Mouse (Mus musculus): ENCODE measurements around the gene Gstm5. TPM values are rescaled to one million over a fixed set of nuclear protein-coding genes. Genes with fewer than 3 reads are reported as not detected.

Gstm5 gene
- polyA plus RNA-seq, 1 experiment: 11.3 TPM

DNA sequence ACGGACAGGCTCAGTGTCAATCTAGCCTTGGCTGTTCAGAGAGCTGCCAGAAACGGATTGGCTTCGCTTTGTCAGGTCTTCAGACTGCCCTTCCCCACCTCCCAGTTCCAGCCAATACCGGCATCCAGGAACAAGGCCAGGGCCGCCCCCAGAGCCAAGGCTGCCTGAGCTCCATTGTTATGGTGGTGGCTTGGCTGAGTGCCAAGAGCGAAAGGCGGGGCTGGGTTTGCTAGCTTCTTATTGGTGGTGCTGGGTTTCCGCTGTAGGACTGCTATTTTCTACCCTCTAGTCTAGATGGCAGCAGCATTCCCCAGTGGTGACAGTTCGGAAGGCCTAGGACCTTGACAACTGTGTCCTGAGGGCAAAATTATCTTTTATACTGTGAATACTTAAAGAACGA, 36.0 kb downstream of the Gstm5 start, which contains the start of gene Gstm7:
Gene Gstm7 (minus strand): TSS at position 148 of the 400 bp plus-strand sequence.
- peaks cover 4% of the 10 kb centered on the region; the same call in 1 of the 2 replicates for H3K4me1 ChIP-seq (ENCODE audit: control insufficient read depth, insufficient read depth, insufficient read length, low read length)
- H3K27me3 ChIP-seq (ENCODE audit: control insufficient read depth, insufficient read depth, low read length): no peaks in the 10 kb centered on the region
- 4% methylated on average over 10 of the region's 10 CpGs for WGBS
- peak within 1 kb of the TSS; percentile 30 for H3K27ac ChIP-seq (ENCODE audit: insufficient read depth, low read depth, low read length)
- H3K36me3 ChIP-seq (ENCODE audit: control insufficient read depth, insufficient read depth, low read length): no peaks in the 10 kb centered on the region
- TF ChIP-seq POLR2A (IDR thresholded peaks at IDR 0.05; ENCODE audit: low read depth, low read length): peak; percentile 29; the same call in 1 of the 2 replicates
- TF ChIP-seq CTCF (IDR thresholded peaks at IDR 0.05; ENCODE audit: extremely low read depth, insufficient read length, insufficient replicate concordance, low read depth, low read length): 0 out of 2 replicates have a peak, but pooled peaks have one; percentile 9
- H3K4me3 ChIP-seq (ENCODE audit: low read depth, low read length): peak within 1 kb of the TSS; percentile 43

DNA sequence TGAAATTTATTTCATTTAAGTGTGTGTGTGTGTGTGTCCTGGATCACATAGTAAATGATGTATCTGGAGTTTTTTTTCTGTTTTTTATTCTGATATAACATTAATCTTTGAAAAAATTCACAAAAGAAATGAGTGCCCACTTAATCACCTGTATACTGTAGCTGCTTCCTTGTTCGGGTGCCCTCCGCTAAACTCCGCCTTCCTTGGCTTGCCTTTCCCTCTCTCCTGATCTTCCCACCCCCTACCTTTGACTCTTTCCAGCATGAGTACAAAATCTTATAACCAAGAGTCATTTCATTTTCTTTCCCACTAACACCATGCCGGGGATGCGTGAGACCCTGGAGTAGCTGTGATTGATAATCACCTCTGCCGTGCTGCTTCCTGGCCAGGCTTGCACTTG, 36.5 kb downstream of the Gstm5 start:
- H3K4me1 ChIP-seq (ENCODE audit: control insufficient read depth, insufficient read depth, insufficient read length, low read length): peaks cover 4% of the 10 kb centered on the region; the same call in 1 of the 2 replicates
- peak overlapping the region; percentile 30; the same call in 1 of the 2 replicates for H3K27ac ChIP-seq (ENCODE audit: insufficient read depth, low read depth, low read length)
- TF ChIP-seq POLR2A (IDR thresholded peaks at IDR 0.05; ENCODE audit: low read depth, low read length) (no peak), CTCF (IDR thresholded peaks at IDR 0.05; ENCODE audit: extremely low read depth, insufficient read length, insufficient replicate concordance, low read depth, low read length) (no peak)
- H3K4me3 ChIP-seq (ENCODE audit: low read depth, low read length): peak overlapping the region; percentile 27; the same call in 1 of the 2 replicates
- no peaks in the 10 kb centered on the region for H3K36me3 ChIP-seq (ENCODE audit: control insufficient read depth, insufficient read depth, low read length)
- no peaks in the 10 kb centered on the region for H3K27me3 ChIP-seq (ENCODE audit: control insufficient read depth, insufficient read depth, low read length)
- WGBS: 27% methylated on average over 6 of the region's 6 CpGs

DNA sequence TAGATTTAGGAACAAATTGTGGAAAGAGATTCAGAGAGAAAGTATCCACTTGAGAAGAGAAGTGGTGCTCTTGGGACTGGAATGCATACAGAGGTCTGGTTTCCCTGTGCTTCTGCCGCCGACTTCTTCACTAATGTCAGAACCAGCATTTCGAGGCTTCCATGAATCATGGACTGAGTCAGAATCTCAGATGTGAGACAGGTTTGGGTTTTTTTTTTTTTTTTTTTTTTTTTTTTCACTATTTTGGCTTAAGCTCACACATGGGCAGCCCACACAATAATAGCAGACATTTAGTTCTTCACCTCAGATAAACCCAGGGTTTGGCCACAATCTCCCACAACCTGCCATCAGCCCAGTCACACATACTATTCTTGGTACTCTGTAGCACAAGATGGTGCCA, 39.6 kb downstream of the Gstm5 start:
- TF ChIP-seq POLR2A (IDR thresholded peaks at IDR 0.05; ENCODE audit: low read depth, low read length) (no peak), CTCF (IDR thresholded peaks at IDR 0.05; ENCODE audit: extremely low read depth, insufficient read length, insufficient replicate concordance, low read depth, low read length) (no peak)
- peaks cover 9% of the 10 kb centered on the region; the same call in 1 of the 2 replicates for H3K4me1 ChIP-seq (ENCODE audit: control insufficient read depth, insufficient read depth, insufficient read length, low read length)
- WGBS: 88% methylated on average over 3 of the region's 3 CpGs

DNA sequence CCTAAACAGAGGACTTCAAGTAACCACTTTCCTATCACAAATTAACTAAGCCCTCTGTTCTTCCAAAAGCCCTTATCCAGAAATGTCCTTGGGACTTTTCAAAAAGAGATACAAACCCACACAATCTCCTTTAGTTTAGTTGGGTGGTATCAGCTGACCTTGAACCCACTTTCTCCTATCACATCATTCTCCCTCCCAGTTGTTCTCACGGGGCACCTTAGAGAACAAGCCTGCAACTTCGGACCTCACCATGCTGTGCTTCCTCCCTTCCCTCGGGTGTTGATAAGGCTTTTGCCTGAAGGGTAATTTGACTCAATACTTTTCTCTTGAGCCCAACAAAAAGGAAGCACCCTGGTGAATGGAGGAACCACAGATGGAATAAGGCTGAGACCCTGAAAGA, 40.3 kb downstream of the Gstm5 start:
- Histone ChIP-seq H3K4me1 (ENCODE audit: control insufficient read depth, insufficient read depth, insufficient read length, low read length) (peaks cover 9% of the 10 kb centered on the region; the same call in 1 of the 2 replicates), H3K36me3 (ENCODE audit: control insufficient read depth, insufficient read depth, low read length) (no peaks in the 10 kb centered on the region), H3K27me3 (ENCODE audit: control insufficient read depth, insufficient read depth, low read length) (no peaks in the 10 kb centered on the region), H3K27ac (ENCODE audit: insufficient read depth, low read depth, low read length) (no peak overlapping the region), H3K4me3 (ENCODE audit: low read depth, low read length) (no peak overlapping the region)
- TF ChIP-seq CTCF (IDR thresholded peaks at IDR 0.05; ENCODE audit: extremely low read depth, insufficient read length, insufficient replicate concordance, low read depth, low read length) (no peak), POLR2A (IDR thresholded peaks at IDR 0.05; ENCODE audit: low read depth, low read length) (no peak)
- WGBS: 42% methylated on average over 3 of the region's 3 CpGs

More for the DNA sequence above, 39.6 kb downstream of the Gstm5 start:
- Histone ChIP-seq H3K27me3 (ENCODE audit: control insufficient read depth, insufficient read depth, low read length) (no peaks in the 10 kb centered on the region), H3K27ac (ENCODE audit: insufficient read depth, low read depth, low read length) (no peak overlapping the region), H3K36me3 (ENCODE audit: control insufficient read depth, insufficient read depth, low read length) (no peaks in the 10 kb centered on the region), H3K4me3 (ENCODE audit: low read depth, low read length) (no peak overlapping the region)

DNA sequence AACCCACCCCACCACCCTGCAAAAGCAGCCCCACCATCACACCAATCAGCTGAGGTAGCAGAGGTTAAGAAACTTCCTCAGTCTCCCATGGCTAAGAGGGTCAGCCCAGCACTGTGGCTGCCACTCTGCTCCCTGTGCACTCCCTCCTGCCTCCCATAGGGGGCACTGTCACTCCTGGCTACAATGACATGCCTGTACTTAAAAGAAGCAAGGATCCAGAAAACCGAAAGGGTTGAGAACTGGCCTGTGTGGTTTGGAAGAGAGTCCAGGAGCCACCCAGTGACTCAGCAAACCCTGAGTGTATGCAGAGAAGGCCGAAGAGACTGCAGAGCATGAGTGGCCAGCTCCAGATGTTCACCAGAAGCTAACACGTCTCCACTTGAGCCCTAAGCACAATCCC, 43.8 kb downstream of the Gstm5 start:
- no peak for TF ChIP-seq POLR2A (IDR thresholded peaks at IDR 0.05; ENCODE audit: low read depth, low read length)
- TF ChIP-seq CTCF (IDR thresholded peaks at IDR 0.05; ENCODE audit: extremely low read depth, insufficient read length, insufficient replicate concordance, low read depth, low read length): peak; percentile 87
- H3K4me3 ChIP-seq (ENCODE audit: low read depth, low read length): no peak overlapping the region
- H3K27me3 ChIP-seq (ENCODE audit: control insufficient read depth, insufficient read depth, low read length): no peaks in the 10 kb centered on the region
- peaks cover 5% of the 10 kb centered on the region; the same call in 1 of the 2 replicates for H3K4me1 ChIP-seq (ENCODE audit: control insufficient read depth, insufficient read depth, insufficient read length, low read length)
- no peak overlapping the region for H3K27ac ChIP-seq (ENCODE audit: insufficient read depth, low read depth, low read length)
- no peaks in the 10 kb centered on the region for H3K36me3 ChIP-seq (ENCODE audit: control insufficient read depth, insufficient read depth, low read length)
- 21% methylated on average over 3 of the region's 3 CpGs for WGBS

DNA sequence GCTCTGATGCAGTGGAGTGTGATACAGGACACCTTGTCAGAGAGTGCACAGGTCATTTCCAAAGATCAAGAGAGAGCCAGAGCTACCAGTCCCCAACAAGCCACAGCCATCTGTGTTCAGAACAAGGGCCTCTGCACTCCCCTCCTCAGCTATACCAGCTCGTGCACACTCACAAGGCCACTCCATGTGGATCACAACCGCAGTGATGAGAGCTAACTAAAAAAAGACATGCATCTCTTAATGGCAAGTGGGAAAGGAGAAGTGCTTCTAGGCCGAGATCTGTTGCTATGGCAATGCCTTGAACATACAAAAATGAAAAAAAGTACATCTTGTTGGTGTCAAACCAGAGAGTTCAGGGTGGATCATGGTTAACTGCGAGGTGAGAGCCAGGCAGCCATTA, 44.2 kb downstream of the Gstm5 start:
- Histone ChIP-seq H3K4me1 (ENCODE audit: control insufficient read depth, insufficient read depth, insufficient read length, low read length) (peaks cover 5% of the 10 kb centered on the region; the same call in 1 of the 2 replicates), H3K36me3 (ENCODE audit: control insufficient read depth, insufficient read depth, low read length) (no peaks in the 10 kb centered on the region), H3K4me3 (ENCODE audit: low read depth, low read length) (no peak overlapping the region), H3K27me3 (ENCODE audit: control insufficient read depth, insufficient read depth, low read length) (no peaks in the 10 kb centered on the region), H3K27ac (ENCODE audit: insufficient read depth, low read depth, low read length) (no peak overlapping the region)
- TF ChIP-seq POLR2A (IDR thresholded peaks at IDR 0.05; ENCODE audit: low read depth, low read length): no peak
- no peak for TF ChIP-seq CTCF (IDR thresholded peaks at IDR 0.05; ENCODE audit: extremely low read depth, insufficient read length, insufficient replicate concordance, low read depth, low read length)
- 71% methylated on average over 4 of the region's 4 CpGs for WGBS

DNA sequence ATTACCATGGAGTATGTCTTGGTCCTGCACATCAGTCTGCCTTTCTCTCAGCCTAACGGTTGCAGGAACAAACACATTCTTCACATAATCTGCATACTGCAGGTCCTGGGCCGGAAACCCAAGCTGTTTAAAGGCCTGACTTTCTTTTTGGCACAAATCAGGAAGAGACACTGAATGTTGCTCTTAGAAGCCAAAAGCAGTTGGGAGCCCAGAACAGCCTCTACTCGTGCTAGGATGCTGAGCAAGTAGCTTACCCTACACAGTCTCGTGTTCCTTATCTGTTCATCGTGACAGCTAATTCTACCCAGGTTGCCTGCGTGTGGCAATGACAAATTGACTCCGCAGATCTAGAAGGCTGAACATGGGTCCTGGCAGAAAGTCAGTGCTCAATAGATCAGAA, 44.9 kb downstream of the Gstm5 start:
- H3K4me1 ChIP-seq (ENCODE audit: control insufficient read depth, insufficient read depth, insufficient read length, low read length): peaks cover 5% of the 10 kb centered on the region; the same call in 1 of the 2 replicates
- WGBS: 79% methylated on average over 7 of the region's 7 CpGs
- no peaks in the 10 kb centered on the region for H3K27me3 ChIP-seq (ENCODE audit: control insufficient read depth, insufficient read depth, low read length)
- no peaks in the 10 kb centered on the region for H3K36me3 ChIP-seq (ENCODE audit: control insufficient read depth, insufficient read depth, low read length)
- H3K27ac ChIP-seq (ENCODE audit: insufficient read depth, low read depth, low read length): no peak overlapping the region
- no peak overlapping the region for H3K4me3 ChIP-seq (ENCODE audit: low read depth, low read length)
- TF ChIP-seq CTCF (IDR thresholded peaks at IDR 0.05; ENCODE audit: extremely low read depth, insufficient read length, insufficient replicate concordance, low read depth, low read length) (no peak), POLR2A (IDR thresholded peaks at IDR 0.05; ENCODE audit: low read depth, low read length) (no peak)

Data from small intestine, adult 2 months (tissue).